Mouse (Mus musculus) myocyte (in vitro differentiated cells): Measurements from ENCODE around the gene Herc6. TPM values are rescaled to one million over a fixed set of nuclear protein-coding genes. Genes with fewer than 3 reads are reported as not detected.

ENCODE experiments used
- H3K27me3 ChIP-seq: one replicate; pipeline ENCODE4 v1.6.1; 2011; ENCODE audit not compliant: control insufficient read depth, insufficient read depth, insufficient read length
- H3K36me3 ChIP-seq: one replicate; pipeline ENCODE4 v1.6.1; 2011; ENCODE audit not compliant: control insufficient read depth, insufficient read depth
- H3K4me2 ChIP-seq: one replicate; pipeline ENCODE4 v1.6.1; 2011; ENCODE audit warnings: low read depth, control low read depth
- H3K4me3 ChIP-seq: one replicate; pipeline ENCODE4 v1.5.1; 2011; ENCODE audit warnings: mild to moderate bottlenecking, control low read depth, moderate library complexity
- H3K79me2 ChIP-seq: one replicate; pipeline ENCODE4 v1.6.1; 2011; ENCODE audit not compliant: control insufficient read depth, insufficient read depth
- H3ac ChIP-seq: one replicate; pipeline ENCODE4 v1.6.1; 2011; ENCODE audit not compliant: control insufficient read depth, insufficient read length
- CEBPB ChIP-seq: IDR thresholded peaks from 2 replicates; pipeline ENCODE4 v1.6.1; 2011; ENCODE audit warnings: mild to moderate bottlenecking, moderate library complexity; ENCODE audit not compliant: poor library complexity, insufficient read depth, severe bottlenecking
- E2F4 ChIP-seq: IDR thresholded peaks from one replicate; pipeline ENCODE4 v1.6.1; 2011; ENCODE audit warnings: mild to moderate bottlenecking, control low read depth, moderate library complexity; ENCODE audit not compliant: insufficient read depth
- MAX ChIP-seq: IDR thresholded peaks from one replicate; pipeline ENCODE4 v1.6.1; 2011; ENCODE audit warnings: low read depth, mild to moderate bottlenecking, control low read depth
- MYOD1 ChIP-seq, 3 experiments: IDR thresholded peaks; one replicate each; pipeline ENCODE4 v1.6.1; 2011; ENCODE audit warnings: control low read depth in 2 of 3, low read depth in 2 of 3, mild to moderate bottlenecking in 2 of 3, moderate library complexity in 1 of 3; ENCODE audit not compliant: insufficient read length in 2 of 3, control insufficient read depth in 1 of 3
- MYOG ChIP-seq, 3 experiments: IDR thresholded peaks; one replicate each; pipeline ENCODE4 v1.6.1; 2011; ENCODE audit warnings: control low read depth in 2 of 3, low read depth in 2 of 3, mild to moderate bottlenecking in 2 of 3; ENCODE audit not compliant: insufficient read length in 2 of 3, control insufficient read depth in 1 of 3, insufficient read depth in 1 of 3
- POLR2A ChIP-seq: IDR thresholded peaks from one replicate; pipeline ENCODE4 v1.6.1; 2011; ENCODE audit warnings: low read depth, mild to moderate bottlenecking, control low read depth, moderate library complexity; ENCODE audit not compliant: insufficient read length
- POLR2AphosphoS2 ChIP-seq: IDR thresholded peaks from one replicate; pipeline ENCODE4 v1.6.1; 2011; ENCODE audit warnings: low read depth, control low read depth; ENCODE audit not compliant: insufficient read length
- REST ChIP-seq: IDR thresholded peaks from one replicate; pipeline ENCODE4 v1.6.1; 2011; ENCODE audit warnings: mild to moderate bottlenecking, control low read depth, moderate library complexity; ENCODE audit not compliant: insufficient read depth, insufficient read length
- SRF ChIP-seq: IDR thresholded peaks from one replicate; pipeline ENCODE4 v1.6.1; 2011; ENCODE audit warnings: low read depth; ENCODE audit not compliant: control insufficient read depth, insufficient read length
- TCF12 ChIP-seq: IDR thresholded peaks from one replicate; pipeline ENCODE4 v1.6.1; 2011; ENCODE audit warnings: mild to moderate bottlenecking, control low read depth; ENCODE audit not compliant: poor library complexity, insufficient read depth, severe bottlenecking
- TCF3 ChIP-seq: IDR thresholded peaks from one replicate; pipeline ENCODE4 v1.6.1; 2011; ENCODE audit warnings: low read depth, control low read depth; ENCODE audit not compliant: insufficient read length
- USF1 ChIP-seq: IDR thresholded peaks from one replicate; pipeline ENCODE4 v1.6.1; 2011; ENCODE audit warnings: low read depth, mild to moderate bottlenecking, control low read depth, moderate library complexity
- polyA plus RNA-seq: library from polyadenylated mRNA; unstranded; fragments of >200 nt; fragmentation: generic; extraction: Trizol; gene quantifications from one replicate; pipeline ENCODE4 v1.2.1, GENCODE M21; 2012; ENCODE audit warnings: missing spikeins

The Herc6 gene
- polyA plus RNA-seq, 1 experiment: 0.44 TPM

- no peak overlapping the region for H3K4me3 ChIP-seq
- TF ChIP-seq MYOG (IDR thresholded peaks at IDR 0.05; ENCODE audit: control insufficient read depth in 1 of 3, insufficient read depth in 1 of 3, insufficient read length in 2 of 3, low read depth in 2 of 3) (no peak), MAX (no peak), E2F4 (no peak), USF1 (no peak), CEBPB (no peak), REST (no peak), TCF12 (no peak)
- H3K79me2 ChIP-seq: no peaks in the 10 kb centered on the region
- no peak overlapping the region for H3ac ChIP-seq
- no peaks in the 10 kb centered on the region for H3K36me3 ChIP-seq
- no peak overlapping the region for H3K4me2 ChIP-seq
- no peaks in the 10 kb centered on the region for H3K27me3 ChIP-seq
Measured at GRCm38 (mm10) chr6:57661295-57661694, 80.5 kb downstream of the Herc6 start.

GRCm38 (mm10) chr6:57684156-57684555, 103.4 kb downstream of the Herc6 start:
- H3K36me3 ChIP-seq: no peaks in the 10 kb centered on the region

GRCm38 (mm10) chr6:57691467-57692261, 110.9 kb downstream of the Herc6 start, which contains the start of gene Pyurf:
TSS of gene Pyurf (minus strand) at chr6:57692078.
- no peaks in the 10 kb centered on the region for H3K27me3 ChIP-seq
- peaks cover 10% of the 10 kb centered on the region for H3K79me2 ChIP-seq
- peak within 1 kb of the TSS; percentile 59 for H3K4me3 ChIP-seq
- H3ac ChIP-seq: peak within 1 kb of the TSS; percentile 8
- TF ChIP-seq MAX: no peak
- peak; percentile 90 for TF ChIP-seq POLR2AphosphoS2
- no peak for TF ChIP-seq TCF12
- no peak for TF ChIP-seq REST
- no peak for TF ChIP-seq SRF
- TF ChIP-seq MYOD1 (IDR thresholded peaks at IDR 0.05; ENCODE audit: control insufficient read depth in 1 of 3, insufficient read length in 2 of 3, low read depth in 2 of 3): no peak
- TF ChIP-seq POLR2A: peak; percentile 89
- TF ChIP-seq MYOG (IDR thresholded peaks at IDR 0.05; ENCODE audit: control insufficient read depth in 1 of 3, insufficient read depth in 1 of 3, insufficient read length in 2 of 3, low read depth in 2 of 3): no peak
- no peak for TF ChIP-seq CEBPB
- TF ChIP-seq USF1: peak; percentile 83
- no peak for TF ChIP-seq E2F4
- no peak for TF ChIP-seq TCF3
- peak within 1 kb of the TSS; percentile 85 for H3K4me2 ChIP-seq
- H3K36me3 ChIP-seq: no peaks in the 10 kb centered on the region

More at GRCm38 (mm10) chr6:57684156-57684555, 103.4 kb downstream of the Herc6 start:
- Histone ChIP-seq H3ac (no peak overlapping the region), H3K79me2 (no peaks in the 10 kb centered on the region), H3K27me3 (no peaks in the 10 kb centered on the region), H3K4me2 (no peak overlapping the region), H3K4me3 (no peak overlapping the region)
- no peak for TF ChIP-seq SRF
- no peak for TF ChIP-seq MAX
- TF ChIP-seq TCF3: no peak
- TF ChIP-seq TCF12: no peak
- TF ChIP-seq E2F4: no peak
- no peak for TF ChIP-seq CEBPB
- no peak for TF ChIP-seq MYOD1 (IDR thresholded peaks at IDR 0.05; ENCODE audit: control insufficient read depth in 1 of 3, insufficient read length in 2 of 3, low read depth in 2 of 3)
- no peak for TF ChIP-seq POLR2AphosphoS2
- no peak for TF ChIP-seq POLR2A
- TF ChIP-seq USF1: no peak
- TF ChIP-seq REST: no peak
- no peak for TF ChIP-seq MYOG (IDR thresholded peaks at IDR 0.05; ENCODE audit: control insufficient read depth in 1 of 3, insufficient read depth in 1 of 3, insufficient read length in 2 of 3, low read depth in 2 of 3)

DNA sequence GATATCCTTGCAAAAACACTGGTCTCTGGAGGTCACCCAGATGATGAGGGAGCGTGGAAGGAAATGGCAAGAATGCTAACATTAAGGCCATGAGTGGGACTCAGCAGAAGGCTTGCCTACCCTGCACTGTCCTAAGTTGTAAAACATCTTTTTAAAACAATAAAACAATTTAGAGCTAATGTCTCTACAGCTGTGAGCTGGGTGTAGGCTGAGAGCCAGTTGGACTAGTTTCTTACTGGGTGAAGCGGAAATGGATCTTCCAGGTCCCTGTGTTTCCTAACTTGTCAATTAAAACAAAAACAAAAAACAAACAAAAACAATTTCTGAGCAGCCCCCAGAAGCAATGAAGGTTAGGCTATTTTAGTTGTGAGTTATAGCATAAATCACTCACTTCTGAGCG, 112.3 kb downstream of the Herc6 start:
- Histone ChIP-seq H3K27me3 (no peaks in the 10 kb centered on the region), H3K4me3 (no peak overlapping the region), H3K36me3 (no peaks in the 10 kb centered on the region), H3ac (no peak overlapping the region), H3K79me2 (peaks cover 10% of the 10 kb centered on the region), H3K4me2 (no peak overlapping the region)
- TF ChIP-seq SRF (no peak), TCF3 (no peak)

DNA sequence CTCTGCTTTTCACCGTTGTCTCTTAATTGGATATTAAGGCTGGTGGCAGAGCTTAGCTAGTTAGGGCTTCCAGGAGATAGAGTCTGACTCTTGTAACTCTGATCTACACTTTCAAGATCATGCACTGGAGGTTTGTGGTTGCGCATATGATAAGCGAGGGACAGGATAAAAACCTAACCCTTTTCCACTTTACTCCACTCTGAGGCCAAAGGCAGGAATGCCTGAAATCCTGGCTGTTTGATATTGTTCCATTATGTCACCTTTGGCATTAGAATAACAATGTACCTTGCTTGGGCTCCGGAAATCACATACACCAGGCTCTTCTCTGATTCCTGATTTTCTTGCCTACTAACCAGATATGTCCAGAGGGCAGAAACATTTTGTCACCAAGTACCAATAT, 120.9 kb downstream of the Herc6 start:
- no peak overlapping the region for H3K4me2 ChIP-seq
- H3K4me3 ChIP-seq: peak overlapping the region; percentile 78

More for the DNA sequence above, 120.9 kb downstream of the Herc6 start:
- H3K27me3 ChIP-seq: no peaks in the 10 kb centered on the region
- TF ChIP-seq E2F4 (no peak), TCF3 (no peak), TCF12 (no peak), USF1 (no peak), SRF (no peak), REST (no peak), POLR2A (no peak), MYOD1 (IDR thresholded peaks at IDR 0.05; ENCODE audit: control insufficient read depth in 1 of 3, insufficient read length in 2 of 3, low read depth in 2 of 3) (no peak), POLR2AphosphoS2 (no peak), CEBPB (no peak), MAX (no peak), MYOG (IDR thresholded peaks at IDR 0.05; ENCODE audit: control insufficient read depth in 1 of 3, insufficient read depth in 1 of 3, insufficient read length in 2 of 3, low read depth in 2 of 3) (no peak)
- H3ac ChIP-seq: no peak overlapping the region
- H3K79me2 ChIP-seq: peaks cover 8% of the 10 kb centered on the region
- H3K36me3 ChIP-seq: no peaks in the 10 kb centered on the region
